Mouse (Mus musculus) spleen, postnatal 4 days (tissue): ENCODE measurements around the gene Sptb.
A peak's percentile ranks its signal among the peaks of the same experiment; 100 is the strongest.

Experiments used
- DNase-seq, 2 experiments: peaks; one replicate each; pipeline ENCODE4 v3.0.0; 2022; ENCODE audit warnings: low spot score in 2 of 2

Gene Sptb

GRCm38 (mm10) chr12:76608241-76608640, 102.1 kb downstream of the Sptb start:
- DNase-seq: no peak

- DNase-seq: no peak
Measured at GRCm38 (mm10) chr12:76605837-76606236, 104.5 kb downstream of the Sptb start.

GRCm38 (mm10) chr12:76604546-76604945, 105.8 kb downstream of the Sptb start:
- no peak for DNase-seq

GRCm38 (mm10) chr12:76603779-76604178, 106.6 kb downstream of the Sptb start:
- no peak for DNase-seq

GRCm38 (mm10) chr12:76598196-76598928, 112.0 kb downstream of the Sptb start:
- DNase-seq: no peak

- DNase-seq: no peak
Measured at GRCm38 (mm10) chr12:76597577-76598100, 112.7 kb downstream of the Sptb start.

- DNase-seq: peak; percentile 67 to 88
Measured at GRCm38 (mm10) chr12:76596292-76597023, 113.9 kb downstream of the Sptb start.

GRCm38 (mm10) chr12:76595830-76596229, 114.5 kb downstream of the Sptb start:
- no peak for DNase-seq

GRCm38 (mm10) chr12:76594556-76594955, 115.8 kb downstream of the Sptb start:
- no peak for DNase-seq

GRCm38 (mm10) chr12:76593839-76594322, 116.5 kb downstream of the Sptb start:
- peak; percentile 93 to 96 for DNase-seq

- no peak for DNase-seq
Measured at GRCm38 (mm10) chr12:76593254-76593653, 117.1 kb downstream of the Sptb start.

- DNase-seq: peak; percentile 66 to 88
Measured at GRCm38 (mm10) chr12:76592213-76592612, 118.1 kb downstream of the Sptb start.

GRCm38 (mm10) chr12:76591037-76591436, 119.3 kb downstream of the Sptb start:
- no peak for DNase-seq

- DNase-seq: no peak
Measured at GRCm38 (mm10) chr12:76589531-76589930, 120.8 kb downstream of the Sptb start.

GRCm38 (mm10) chr12:76587357-76587756, 123.0 kb downstream of the Sptb start:
- DNase-seq: no peak

- no peak for DNase-seq
Measured at GRCm38 (mm10) chr12:76585028-76585427, 125.3 kb downstream of the Sptb start.

GRCm38 (mm10) chr12:76583454-76583853, 126.9 kb downstream of the Sptb start:
- DNase-seq: no peak

GRCm38 (mm10) chr12:76582841-76583240, 127.5 kb downstream of the Sptb start:
- DNase-seq: no peak

GRCm38 (mm10) chr12:76582139-76582538, 128.2 kb downstream of the Sptb start:
- no peak for DNase-seq

GRCm38 (mm10) chr12:76579806-76580205, 130.5 kb downstream of the Sptb start:
- no peak for DNase-seq

GRCm38 (mm10) chr12:76578465-76578864, 131.9 kb downstream of the Sptb start:
- DNase-seq: no peak

- DNase-seq: no peak
Measured at GRCm38 (mm10) chr12:76577858-76578257, 132.5 kb downstream of the Sptb start.

GRCm38 (mm10) chr12:76576806-76577205, 133.5 kb downstream of the Sptb start:
- no peak for DNase-seq
